Mouse (Mus musculus): ENCODE data around the gene Fmc1.

DNA sequence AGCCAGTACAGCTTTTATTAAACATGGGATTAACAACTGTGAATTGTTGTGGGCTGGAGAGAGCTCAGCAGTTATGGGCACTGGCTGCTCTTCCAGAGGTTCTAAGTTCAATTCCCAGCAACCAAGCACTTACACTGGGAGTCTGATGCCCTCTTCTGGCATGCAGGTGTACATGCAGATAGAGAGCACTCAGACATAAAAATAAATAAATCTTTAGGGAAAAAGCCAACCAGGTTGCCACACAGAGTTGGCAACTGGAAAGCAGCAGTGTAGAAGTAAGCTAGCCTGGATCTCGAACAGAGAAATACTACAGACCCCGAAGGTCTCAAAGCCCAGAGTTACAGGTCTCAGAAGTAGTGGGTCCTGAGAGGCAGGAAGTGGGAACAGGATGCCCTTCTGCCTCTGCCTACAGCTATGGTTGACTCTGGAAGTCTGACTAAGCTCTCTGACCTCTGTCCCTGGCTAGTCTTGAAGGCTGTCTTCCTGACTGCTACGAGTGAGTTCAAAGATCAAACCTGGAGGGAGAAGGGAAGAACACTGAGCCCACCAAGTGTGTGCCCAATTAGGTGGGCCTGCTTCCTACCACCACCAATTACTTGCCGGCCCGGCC is 2.0 kb upstream of the Fmc1 start:
- TF ChIP-seq CTCF (IDR thresholded peaks at IDR 0.05) (peak; percentile 77), EP300 (IDR thresholded peaks at IDR 0.05) (no peak)

Measured in lung, postnatal 0 days (tissue).